Mouse (Mus musculus) testis, postnatal 10 days (tissue): Measurements from ENCODE around the gene Lamp2.
"Not testable (repeated sequence)": the region's sequence is repeated elsewhere in the genome, so short reads cannot be mapped to it uniquely, and the experiment has no call there.

ENCODE experiments used
- DNase-seq: peaks from one replicate; pipeline ENCODE4 v3.0.0; 2021; ENCODE audit warnings: low spot score

Gene Lamp2

GRCm38 (mm10) chrX:38455890-38456634 lies at the start of gene Lamp2:
Gene Lamp2 (minus strand): TSS chrX:38456454.
- peak; percentile 75 for DNase-seq

- DNase-seq: no peak
These were observed 48.6 kb upstream of the Lamp2 start for GRCm38 (mm10) chrX:38504846-38505245.

- DNase-seq: not testable (repeated sequence)
These were observed 45.9 kb upstream of the Lamp2 start for GRCm38 (mm10) chrX:38502182-38502581.

GRCm38 (mm10) chrX:38485464-38485863 lies 29.2 kb upstream of the Lamp2 start:
- not testable (repeated sequence) for DNase-seq

GRCm38 (mm10) chrX:38478583-38478982 lies 22.3 kb upstream of the Lamp2 start:
- no peak for DNase-seq

GRCm38 (mm10) chrX:38473537-38474299 lies 17.5 kb upstream of the Lamp2 start:
- DNase-seq: peak; percentile 74

- DNase-seq: no peak
These were observed 16.9 kb upstream of the Lamp2 start for GRCm38 (mm10) chrX:38473164-38473536.

GRCm38 (mm10) chrX:38466236-38466635 lies 10.0 kb upstream of the Lamp2 start:
- no peak for DNase-seq

GRCm38 (mm10) chrX:38463160-38463559 lies 6.9 kb upstream of the Lamp2 start:
- no peak for DNase-seq

- DNase-seq: no peak
These were observed 5.8 kb upstream of the Lamp2 start for GRCm38 (mm10) chrX:38462101-38462500.

GRCm38 (mm10) chrX:38460887-38461286 lies 4.6 kb upstream of the Lamp2 start:
- no peak for DNase-seq

GRCm38 (mm10) chrX:38459076-38459475 lies 2.8 kb upstream of the Lamp2 start:
- DNase-seq: no peak

GRCm38 (mm10) chrX:38456635-38457006 lies 367 bp upstream of the Lamp2 start:
- DNase-seq: no peak

- no peak for DNase-seq
These were observed 780 bp downstream of the Lamp2 start for GRCm38 (mm10) chrX:38455474-38455873.

GRCm38 (mm10) chrX:38454900-38455299 lies 1.4 kb downstream of the Lamp2 start:
- no peak for DNase-seq

- DNase-seq: no peak
These were observed 2.3 kb downstream of the Lamp2 start for GRCm38 (mm10) chrX:38453924-38454323.

- DNase-seq: no peak
These were observed 5.8 kb downstream of the Lamp2 start for GRCm38 (mm10) chrX:38450476-38450875.

GRCm38 (mm10) chrX:38445705-38446104 lies 10.5 kb downstream of the Lamp2 start:
- DNase-seq: no peak

- DNase-seq: no peak
These were observed 13.8 kb downstream of the Lamp2 start for GRCm38 (mm10) chrX:38442425-38442824.

- no peak for DNase-seq
These were observed 16.6 kb downstream of the Lamp2 start for GRCm38 (mm10) chrX:38439629-38440028.

GRCm38 (mm10) chrX:38438147-38438791 lies 18.0 kb downstream of the Lamp2 start:
- peak; percentile 82 for DNase-seq

- DNase-seq: no peak
These were observed 26.8 kb downstream of the Lamp2 start for GRCm38 (mm10) chrX:38429455-38429854.
